Mouse (Mus musculus) inflammation-experienced regulatory T-cells, adult 6 months (primary cell): ENCODE data around the gene Inava. TPM values are rescaled to one million over a fixed set of nuclear protein-coding genes. Genes with fewer than 3 reads are reported as not detected.
A peak's percentile ranks its signal among the peaks of the same experiment; 100 is the strongest.

Experiments used
- ATAC-seq: one replicate; pipeline ENCODE4 v1.8.0; 2017
- polyA plus RNA-seq, 3 experiments: library from polyadenylated mRNA; unstranded; fragments of 100-300 nt; shearing (Covaris generic); gene quantifications; one replicate each; pipeline ENCODE4 v1.2.1; 2017

Inava gene
- polyA plus RNA-seq, 3 experiments from 2014 or later: 0.11 TPM; not detected in 2

DNA sequence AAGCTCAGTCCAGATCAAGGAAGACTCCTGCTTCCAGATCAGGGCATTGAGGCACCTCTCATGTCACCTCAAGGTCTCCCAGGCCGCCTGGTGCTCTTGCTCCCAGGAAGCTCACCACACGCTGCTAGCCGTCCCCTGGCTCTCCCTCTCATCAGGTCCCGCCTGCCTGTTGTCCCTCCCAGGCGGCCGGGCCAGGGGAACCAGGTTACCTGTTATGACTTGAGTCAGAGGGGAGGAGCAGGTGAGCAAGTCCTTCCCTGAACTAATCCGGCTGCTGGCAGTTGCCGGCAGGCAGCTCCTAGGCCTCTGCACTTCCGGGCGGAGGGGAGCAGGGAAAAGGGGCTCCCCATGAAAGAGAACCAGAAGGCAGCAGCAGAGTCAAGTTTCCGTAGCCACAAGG is 3.9 kb downstream of the Inava start:
- no peak for ATAC-seq

- no peak for ATAC-seq
Observed at GRCm38 (mm10) chr1:136229040-136229373, 5.1 kb downstream of the Inava start.

- ATAC-seq: no peak
Observed at GRCm38 (mm10) chr1:136228328-136229039, 5.6 kb downstream of the Inava start.

DNA sequence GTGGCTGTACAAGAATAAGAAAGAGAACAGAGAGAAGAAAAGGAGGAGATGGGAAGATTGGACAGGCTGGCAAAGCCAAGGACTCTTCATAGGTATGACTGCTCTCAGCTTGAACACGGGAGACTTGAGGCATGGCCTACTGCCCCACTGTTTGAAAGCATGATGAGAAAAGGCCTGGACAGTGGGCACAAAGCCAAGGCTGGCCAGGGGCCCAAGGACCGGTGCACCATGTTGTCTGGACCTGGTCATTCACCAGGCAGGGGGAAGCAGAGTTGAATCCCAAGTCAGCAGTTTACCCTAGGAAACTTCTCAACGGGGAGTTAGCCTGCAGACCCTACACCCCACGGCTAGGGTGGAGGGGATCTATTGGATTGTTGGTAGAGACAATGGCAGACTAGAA is 6.2 kb downstream of the Inava start:
- ATAC-seq: no peak

DNA sequence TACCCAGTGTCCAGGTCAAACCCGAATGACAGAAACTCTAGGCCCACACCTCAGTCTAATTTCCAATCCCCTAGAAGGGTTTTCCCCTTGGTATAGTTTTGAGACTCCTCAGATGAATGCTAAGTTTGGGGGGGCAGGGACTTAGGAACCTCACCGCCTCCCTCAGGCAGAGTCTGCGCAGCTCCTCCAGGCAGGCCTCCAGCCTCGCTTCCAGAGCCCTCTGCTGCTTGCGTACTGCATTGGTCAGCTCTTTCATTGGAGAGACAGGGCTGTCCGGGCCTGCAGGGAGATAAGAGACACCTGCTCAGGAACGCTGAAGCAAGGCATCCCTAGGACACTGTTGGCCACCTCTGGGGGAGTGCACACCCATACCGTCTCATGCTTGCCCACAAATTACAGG is 7.4 kb downstream of the Inava start:
- no peak for ATAC-seq

DNA sequence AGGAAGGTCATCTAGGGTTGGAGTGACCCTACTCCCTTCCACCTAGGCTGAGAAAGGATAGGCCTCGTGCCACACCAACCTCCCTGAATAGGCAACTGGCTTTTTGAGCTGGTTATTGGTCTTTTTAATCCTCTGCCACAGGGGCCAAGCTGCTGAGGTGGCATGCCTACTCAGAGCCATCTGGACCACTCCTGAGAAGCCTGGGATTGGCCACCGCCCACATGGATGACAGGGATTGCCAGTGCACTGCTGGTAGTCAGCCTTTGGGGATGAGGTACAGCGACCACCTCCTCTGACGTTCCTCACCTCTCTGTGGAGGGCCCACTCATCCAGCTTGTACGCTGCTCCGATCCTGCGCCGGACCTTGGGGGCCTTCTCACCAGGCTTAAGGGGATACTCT is 8.2 kb downstream of the Inava start:
- no peak for ATAC-seq

GRCm38 (mm10) chr1:136223758-136224342 is 10.2 kb downstream of the Inava start:
- no peak for ATAC-seq

DNA sequence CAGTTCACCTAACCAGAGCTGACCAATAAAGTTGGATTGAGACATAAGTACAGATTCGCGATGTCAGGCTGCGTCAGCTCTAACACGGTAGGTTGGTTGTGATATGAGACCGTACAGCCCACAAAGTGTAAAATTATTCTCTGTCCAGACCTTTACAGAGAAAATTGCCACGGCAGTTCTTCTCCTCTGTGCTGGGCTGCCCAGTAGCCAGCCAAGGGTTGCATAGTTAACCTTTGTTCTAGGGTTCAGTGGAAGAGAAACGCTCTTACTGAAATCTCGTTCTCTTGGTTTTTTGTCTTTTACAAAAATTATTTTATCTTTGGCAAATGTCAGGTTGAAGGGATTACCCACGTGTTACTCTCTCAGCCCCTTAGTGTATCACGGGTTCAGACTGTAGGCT is 11.7 kb downstream of the Inava start:
- ATAC-seq: no peak

GRCm38 (mm10) chr1:136220037-136220871 is 13.8 kb downstream of the Inava start:
- no peak for ATAC-seq

DNA sequence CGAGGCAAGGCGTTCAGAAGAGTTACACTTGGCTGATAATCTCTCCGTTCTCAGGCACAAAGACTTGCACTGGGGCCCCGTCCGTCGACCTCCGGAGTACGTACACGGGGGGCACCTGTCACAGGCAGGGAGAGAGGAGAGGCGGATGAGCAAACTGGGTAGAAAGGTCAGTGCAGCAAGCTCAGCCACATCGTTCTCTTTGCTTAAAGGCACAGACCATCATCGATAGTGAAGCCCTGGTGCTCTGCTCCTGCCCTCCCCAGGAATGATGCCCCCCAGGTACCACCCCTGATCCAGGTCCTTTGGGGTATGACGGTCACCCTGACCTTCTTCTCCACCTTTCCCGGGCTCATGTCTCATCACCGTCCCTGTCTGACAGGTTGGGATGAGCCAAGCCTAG is 19.8 kb downstream of the Inava start:
- no peak for ATAC-seq

GRCm38 (mm10) chr1:136212803-136213202 is 21.3 kb downstream of the Inava start, which contains the start of gene Mroh3:
Gene Mroh3, minus strand, starts transcription at chr1:136212828.
- peak; percentile 35 for ATAC-seq

- ATAC-seq: no peak
Observed at GRCm38 (mm10) chr1:136190033-136190432, 44.0 kb downstream of the Inava start.

DNA sequence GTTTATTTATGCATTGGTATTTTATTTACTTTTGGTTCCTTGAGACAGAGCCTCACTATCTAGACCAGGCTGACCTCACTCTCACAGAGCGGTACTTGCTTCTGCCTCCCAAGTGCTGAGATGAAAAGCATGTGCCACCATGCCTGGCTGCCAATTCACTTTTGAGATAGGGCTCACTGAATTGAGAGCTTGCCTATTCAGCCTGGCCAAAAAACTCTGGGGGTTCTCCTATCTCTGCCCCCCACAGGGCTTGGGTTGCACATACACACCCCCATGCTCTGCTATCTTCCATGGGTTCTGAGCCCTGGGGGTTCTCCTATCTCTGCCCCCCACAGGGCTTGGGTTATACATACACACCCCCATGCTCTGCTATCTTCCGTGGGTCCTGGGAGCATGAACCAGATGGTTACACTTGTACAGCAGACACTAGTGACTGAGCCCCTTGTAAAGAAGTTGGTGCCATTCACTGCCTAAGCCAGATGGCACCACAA is 54.5 kb downstream of the Inava start:
- no peak for ATAC-seq

DNA sequence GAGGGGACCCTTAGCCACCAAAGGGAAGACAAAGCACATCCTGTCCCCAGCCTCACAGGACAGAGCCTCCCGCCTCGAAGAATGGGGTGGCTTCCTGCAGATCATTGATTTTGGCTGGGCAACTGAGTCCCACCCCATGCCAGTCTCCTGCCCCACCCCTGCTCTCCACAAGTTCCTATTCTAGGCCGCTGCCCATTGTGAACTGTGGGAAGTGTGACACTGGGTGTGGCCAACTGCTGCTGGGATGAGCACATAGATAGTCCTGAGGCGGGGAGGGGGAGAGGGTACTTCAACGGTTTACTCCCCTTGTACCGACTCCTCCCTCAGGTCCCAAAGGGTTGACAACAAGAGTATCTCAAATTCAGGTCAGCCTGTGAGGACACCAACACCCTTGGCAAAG is 55.3 kb downstream of the Inava start:
- ATAC-seq: no peak

DNA sequence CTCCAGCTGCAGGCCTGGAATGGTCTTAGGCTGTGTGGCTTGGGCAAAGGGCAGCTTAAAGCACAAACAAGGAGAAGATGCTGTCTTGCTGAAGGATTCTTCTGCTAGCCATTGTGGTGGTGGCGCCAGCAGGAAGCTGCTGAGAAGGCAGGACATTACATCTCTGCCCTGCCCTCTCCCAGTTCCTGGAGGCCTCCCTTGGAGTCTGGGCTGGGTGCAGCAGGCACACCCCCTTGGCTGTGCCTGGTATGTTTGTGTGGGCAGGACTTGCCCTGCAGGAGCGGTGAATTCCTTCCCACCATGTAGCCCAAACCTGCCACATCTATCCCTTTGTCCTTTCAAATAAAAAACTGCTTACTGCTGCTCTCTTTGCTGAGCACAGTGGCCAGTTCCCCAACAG is 57.0 kb downstream of the Inava start:
- no peak for ATAC-seq

DNA sequence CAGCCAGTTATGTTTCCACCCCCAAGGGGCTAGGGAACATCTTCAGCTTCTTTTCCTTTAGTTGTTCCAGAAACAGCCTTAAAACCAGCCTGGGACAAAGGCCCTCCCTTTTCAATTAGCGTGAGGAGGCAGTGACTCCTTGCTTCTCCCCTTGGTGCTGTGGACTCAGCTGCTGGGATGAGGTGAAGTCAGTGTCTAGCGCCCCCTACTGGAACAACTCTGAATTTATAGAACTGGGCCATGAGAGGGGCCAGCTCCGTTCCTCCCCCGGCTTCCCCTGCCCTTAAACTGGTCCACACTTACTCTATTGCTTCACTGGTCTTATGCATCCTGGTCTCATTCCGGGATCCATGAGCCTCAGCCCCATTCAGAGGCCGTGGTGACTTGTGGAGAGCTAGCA is 58.9 kb downstream of the Inava start:
- peak; percentile 51 for ATAC-seq

DNA sequence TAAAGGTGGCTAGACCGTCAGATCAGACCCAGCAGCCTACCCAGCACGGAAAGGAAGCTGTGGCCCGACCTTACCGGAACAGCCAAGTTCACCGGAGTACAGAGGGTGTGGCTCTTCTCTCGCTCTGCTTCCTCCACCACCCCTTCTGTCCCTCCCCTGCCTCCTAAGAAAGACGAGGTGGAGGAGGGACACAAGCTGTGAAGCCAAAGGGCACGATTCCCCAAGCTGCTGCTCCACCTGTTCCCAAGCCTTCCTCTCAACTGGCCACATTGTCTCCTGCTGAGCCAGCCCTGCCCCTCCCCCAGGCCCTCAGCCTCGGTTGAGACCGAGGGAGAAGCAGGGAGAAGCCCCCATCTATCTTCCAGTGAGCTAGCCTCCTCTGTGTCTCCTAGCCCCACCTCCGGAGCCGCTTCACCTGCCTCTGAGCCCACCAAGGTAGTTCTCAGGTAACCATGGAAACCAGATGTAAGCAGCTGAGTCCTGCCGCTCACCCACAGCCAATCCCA is 59.9 kb downstream of the Inava start:
- ATAC-seq: peak; percentile 72

- ATAC-seq: no peak
Observed at GRCm38 (mm10) chr1:136172696-136173095, 61.4 kb downstream of the Inava start.

GRCm38 (mm10) chr1:136170109-136170508 is 64.0 kb downstream of the Inava start:
- ATAC-seq: peak; percentile 68

- ATAC-seq: no peak
Observed at GRCm38 (mm10) chr1:136167657-136168056, 66.4 kb downstream of the Inava start.

DNA sequence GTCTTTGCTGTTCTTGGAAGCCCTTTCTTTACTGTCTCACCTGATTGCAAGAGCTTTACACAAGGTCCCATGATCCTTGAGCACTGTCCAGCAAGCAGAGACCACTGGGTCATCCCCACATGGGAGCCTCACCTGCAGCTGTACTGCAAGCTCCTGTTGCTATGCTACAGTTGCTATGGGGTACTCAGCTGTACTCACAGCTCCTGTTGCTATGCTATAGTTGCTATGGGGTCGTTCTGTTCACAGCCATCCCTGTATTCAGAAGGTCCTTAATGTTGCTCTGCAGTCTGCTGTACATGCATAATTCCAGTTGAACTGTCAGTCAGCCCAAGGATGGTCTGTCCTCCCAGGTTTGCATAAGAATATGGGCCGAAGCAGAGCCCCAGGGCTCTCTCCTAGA is 68.6 kb downstream of the Inava start:
- no peak for ATAC-seq
